Mouse (Mus musculus) lung, postnatal 14 days (tissue): Measurements from ENCODE around the gene Ddc.

ENCODE experiments used
- DNase-seq: peaks from one replicate; pipeline ENCODE4 v3.0.0; 2021

Ddc gene

GRCm38 (mm10) chr11:11904995-11905394 lies 7.1 kb upstream of the Ddc start:
- no peak for DNase-seq

GRCm38 (mm10) chr11:11901509-11901908 lies 3.6 kb upstream of the Ddc start:
- peak; percentile 35 for DNase-seq

- no peak for DNase-seq
Measured at GRCm38 (mm10) chr11:11898496-11898895, 552 bp upstream of the Ddc start.

- DNase-seq, result no peak
Measured at GRCm38 (mm10) chr11:11895479-11895878, 2.5 kb downstream of the Ddc start.

GRCm38 (mm10) chr11:11893769-11894168 lies 4.2 kb downstream of the Ddc start:
- DNase-seq, result no peak

GRCm38 (mm10) chr11:11892993-11893602 lies 4.8 kb downstream of the Ddc start:
- no peak for DNase-seq

GRCm38 (mm10) chr11:11891832-11892231 lies 6.1 kb downstream of the Ddc start:
- no peak for DNase-seq

GRCm38 (mm10) chr11:11890139-11890741 lies 7.7 kb downstream of the Ddc start:
- no peak for DNase-seq

- DNase-seq, result no peak
Measured at GRCm38 (mm10) chr11:11888727-11889126, 9.2 kb downstream of the Ddc start.

GRCm38 (mm10) chr11:11888051-11888450 lies 9.9 kb downstream of the Ddc start:
- no peak for DNase-seq

- no peak for DNase-seq
Measured at GRCm38 (mm10) chr11:11886403-11886998, 11.4 kb downstream of the Ddc start.

- no peak for DNase-seq
Measured at GRCm38 (mm10) chr11:11885921-11886320, 12.0 kb downstream of the Ddc start.

- no peak for DNase-seq
Measured at GRCm38 (mm10) chr11:11885246-11885643, 12.7 kb downstream of the Ddc start.

- no peak for DNase-seq
Measured at GRCm38 (mm10) chr11:11884533-11885245, 13.3 kb downstream of the Ddc start.

GRCm38 (mm10) chr11:11881783-11882155 lies 16.2 kb downstream of the Ddc start:
- DNase-seq, result no peak

GRCm38 (mm10) chr11:11881026-11881782 lies 16.7 kb downstream of the Ddc start:
- no peak for DNase-seq

GRCm38 (mm10) chr11:11880351-11880750 lies 17.6 kb downstream of the Ddc start:
- no peak for DNase-seq

GRCm38 (mm10) chr11:11879699-11880002 lies 18.3 kb downstream of the Ddc start:
- DNase-seq, result no peak

- no peak for DNase-seq
Measured at GRCm38 (mm10) chr11:11878981-11879698, 18.8 kb downstream of the Ddc start.

- peak; percentile 32 for DNase-seq
Measured at GRCm38 (mm10) chr11:11878278-11878980, 19.5 kb downstream of the Ddc start.

- no peak for DNase-seq
Measured at GRCm38 (mm10) chr11:11877891-11878277, 20.1 kb downstream of the Ddc start.

- DNase-seq, result no peak
Measured at GRCm38 (mm10) chr11:11876366-11876765, 21.6 kb downstream of the Ddc start.
